Mouse (Mus musculus) bone marrow macrophage, adult 2 months (primary cell): ENCODE data around the gene Nkrf.

Experiments used
- CTCF ChIP-seq: IDR thresholded peaks from 2 replicates; pipeline ENCODE4 v1.5.1; 2012; ENCODE audit warnings: low read depth, mild to moderate bottlenecking, low read length, moderate library complexity
- POLR2A ChIP-seq: IDR thresholded peaks from 2 replicates; pipeline ENCODE4 v1.6.1; 2012; ENCODE audit warnings: mild to moderate bottlenecking, low read depth, low read length, borderline replicate concordance

GRCm38 (mm10) chrX:36870372-36870771 lies 32.3 kb downstream of the Nkrf start:
- no peak for TF ChIP-seq CTCF
- no peak for TF ChIP-seq POLR2A
